Mouse (Mus musculus): ENCODE measurements around the gene Cops6. TPM values are rescaled to one million over a fixed set of nuclear protein-coding genes. Genes with fewer than 3 reads are reported as not detected.

Gene Cops6
- polyA plus RNA-seq, 1 experiment from 2014 or later: 161 TPM

DNA sequence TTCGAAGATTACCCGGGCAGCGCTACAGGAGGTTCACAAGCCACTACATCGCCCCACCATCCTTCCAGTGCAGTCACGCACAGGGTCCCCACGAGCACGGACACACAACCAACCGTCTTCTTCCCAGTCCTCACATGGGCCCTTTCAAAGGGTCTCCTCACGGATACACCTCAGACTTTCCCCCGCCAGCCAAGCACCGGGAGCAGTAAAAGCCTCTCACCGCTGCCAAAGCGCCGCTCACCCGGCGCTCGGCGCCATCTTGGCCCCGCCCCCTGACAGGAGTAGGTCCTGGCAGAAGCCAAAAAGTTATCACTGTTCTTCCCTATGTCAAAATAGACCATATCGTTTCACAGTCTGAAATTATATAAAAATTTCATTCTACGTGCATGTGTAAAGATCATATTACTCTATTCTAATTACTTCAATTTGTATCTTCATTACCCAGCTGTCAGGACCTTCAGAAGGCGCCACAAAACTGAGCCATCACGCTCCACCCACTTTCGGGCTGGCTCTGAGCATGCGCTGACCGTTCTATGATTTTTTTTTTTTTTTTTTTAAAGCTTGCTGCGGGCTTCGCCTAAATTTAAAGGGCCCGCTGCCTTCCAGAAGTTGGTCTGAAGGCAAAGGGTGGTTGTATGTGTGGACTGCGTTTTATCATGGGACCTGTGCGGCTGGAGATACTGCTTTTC lies 26.2 kb downstream of the Cops6 start, which contains the start of the genes Taf6 and Cnpy4:
Gene Taf6, minus strand, starts transcription at position 502 of the 689 bp plus-strand sequence.
Gene Cnpy4, plus strand, starts transcription at position 536 of the 689 bp plus-strand sequence.
- Histone ChIP-seq H3K27me3 (replicated peaks; ENCODE audit: control insufficient read depth, insufficient read depth, low read length) (no peaks in the 10 kb centered on the region), H3K4me2 (replicated peaks; ENCODE audit: low read depth) (peak within 1 kb of the TSS; percentile 68), H3K4me1 (replicated peaks; ENCODE audit: control insufficient read depth, insufficient read depth, low read length) (0 out of 2 replicates have a peak, but pooled peaks cover 4% of the 10 kb centered on the region), H3K9ac (ENCODE audit: low read depth, low read length) (peak within 1 kb of the TSS; percentile 72), H3K4me3 (ENCODE audit: low read depth, low read length) (peak within 1 kb of the TSS; percentile 68), H3K27ac (ENCODE audit: low read depth, low read length) (peak within 1 kb of the TSS; percentile 47; the same call in 1 of the 2 replicates), H3K9me3 (ENCODE audit: control insufficient read depth) (no peaks in the 10 kb centered on the region), H3K36me3 (ENCODE audit: control insufficient read depth, insufficient read depth) (peaks cover 16% of the 10 kb centered on the region)
- no peak for TF ChIP-seq CTCF (IDR thresholded peaks at IDR 0.05; ENCODE audit: low read depth)
- WGBS: under 1% methylated on average over 31 of the region's 31 CpGs
- peak; percentile 82 for ATAC-seq

DNA sequence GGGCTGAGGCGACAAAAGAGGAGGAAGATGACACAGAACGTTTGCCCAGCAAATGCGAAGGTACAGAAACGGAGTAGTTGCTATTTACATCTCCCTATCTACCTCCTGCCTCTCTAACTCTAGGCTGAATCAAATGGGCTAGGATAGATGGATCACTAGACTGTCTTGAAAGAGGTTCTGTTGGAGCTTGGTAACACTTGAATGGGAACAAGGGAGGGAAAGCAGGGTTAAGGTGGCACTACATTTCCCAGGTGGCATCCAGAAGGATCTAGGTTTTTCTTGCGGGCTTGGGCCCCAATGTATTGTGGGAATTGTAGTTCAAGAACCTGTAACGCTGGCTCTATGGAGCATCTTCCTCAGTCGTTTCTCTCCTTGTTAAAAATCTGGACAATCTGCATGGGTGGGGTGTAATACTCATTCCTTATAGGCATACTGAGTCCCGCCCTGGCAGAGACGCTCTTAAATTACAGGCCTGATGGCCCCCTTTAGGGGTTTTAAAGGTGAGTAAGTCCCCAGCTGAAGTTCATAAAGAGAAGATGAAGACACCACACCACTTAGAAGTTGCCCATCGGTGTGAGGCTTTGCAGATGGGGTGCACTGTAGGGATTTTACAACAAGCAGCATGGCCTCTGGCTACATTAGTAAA lies 26.9 kb downstream of the Cops6 start:
- Histone ChIP-seq H3K9ac (ENCODE audit: low read depth, low read length) (peak overlapping the region; percentile 54), H3K27me3 (replicated peaks; ENCODE audit: control insufficient read depth, insufficient read depth, low read length) (no peaks in the 10 kb centered on the region), H3K27ac (ENCODE audit: low read depth, low read length) (peak overlapping the region; percentile 47; the same call in 1 of the 2 replicates), H3K4me1 (replicated peaks; ENCODE audit: control insufficient read depth, insufficient read depth, low read length) (0 out of 2 replicates have a peak, but pooled peaks cover 4% of the 10 kb centered on the region), H3K4me3 (ENCODE audit: low read depth, low read length) (peak overlapping the region; percentile 68), H3K4me2 (replicated peaks; ENCODE audit: low read depth) (peak overlapping the region; percentile 68), H3K36me3 (ENCODE audit: control insufficient read depth, insufficient read depth) (peaks cover 12% of the 10 kb centered on the region; the same call in 1 of the 2 replicates), H3K9me3 (ENCODE audit: control insufficient read depth) (no peaks in the 10 kb centered on the region)
- ATAC-seq: peak; percentile 81
- TF ChIP-seq CTCF (IDR thresholded peaks at IDR 0.05; ENCODE audit: low read depth): no peak
- under 1% methylated on average over 10 of the region's 10 CpGs for WGBS

DNA sequence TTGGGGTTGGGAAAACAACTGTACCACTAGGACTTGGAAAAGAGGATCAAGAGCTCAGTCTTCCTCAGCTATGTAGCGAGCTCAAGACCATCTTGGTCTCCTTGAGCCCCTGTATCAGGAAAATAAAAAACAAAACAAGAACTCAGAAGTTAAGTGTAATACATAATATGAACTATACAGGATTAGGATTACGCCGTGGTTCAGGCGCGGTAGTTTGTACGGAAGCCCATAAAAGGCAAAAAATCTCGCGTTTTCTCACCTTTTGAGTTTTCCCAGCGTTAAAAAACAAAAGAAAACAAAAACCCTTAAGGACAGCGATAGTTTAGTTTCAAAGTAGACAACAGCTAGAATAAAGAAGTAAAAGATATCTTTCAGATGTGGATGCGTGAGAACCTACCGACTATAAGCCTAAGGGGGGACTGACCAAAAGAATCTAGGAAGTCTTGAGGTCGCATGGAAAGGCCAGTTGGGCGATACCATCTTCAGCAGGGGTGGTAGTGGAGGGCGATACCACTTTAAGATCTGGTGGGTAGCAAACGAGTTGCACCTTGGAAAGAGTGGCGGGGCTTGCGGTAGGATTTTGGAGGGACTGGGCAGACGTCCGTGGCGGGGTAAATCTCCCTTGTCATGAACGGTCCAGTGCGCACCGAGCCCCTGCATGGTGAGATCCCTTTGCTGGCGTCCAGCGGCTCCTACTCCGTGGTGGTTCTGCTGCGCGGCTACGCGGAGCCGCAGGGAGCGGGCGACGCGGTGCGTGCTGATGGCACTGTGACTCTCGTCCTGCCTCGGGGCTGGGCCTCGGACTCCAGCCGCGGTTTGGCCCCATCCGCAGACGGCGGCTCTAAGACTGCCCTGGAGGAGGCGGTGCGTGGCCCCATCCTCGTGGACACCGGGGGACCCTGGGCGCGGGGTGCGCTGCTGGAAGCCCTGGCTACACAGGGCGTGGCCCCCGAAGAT lies 33.2 kb downstream of the Cops6 start, which contains the start of gene Mblac1:
Gene Mblac1, plus strand, starts transcription at position 544 of the 957 bp plus-strand sequence.
- Histone ChIP-seq H3K9me3 (ENCODE audit: control insufficient read depth) (no peaks in the 10 kb centered on the region), H3K9ac (ENCODE audit: low read depth, low read length) (peak within 1 kb of the TSS; percentile 60), H3K27ac (ENCODE audit: low read depth, low read length) (peak within 1 kb of the TSS; percentile 54; the same call in 1 of the 2 replicates), H3K36me3 (ENCODE audit: control insufficient read depth, insufficient read depth) (peaks cover 3% of the 10 kb centered on the region; the same call in 1 of the 2 replicates), H3K4me2 (replicated peaks; ENCODE audit: low read depth) (peak within 1 kb of the TSS; percentile 95), H3K4me1 (replicated peaks; ENCODE audit: control insufficient read depth, insufficient read depth, low read length) (no peaks in the 10 kb centered on the region), H3K27me3 (replicated peaks; ENCODE audit: control insufficient read depth, insufficient read depth, low read length) (no peaks in the 10 kb centered on the region), H3K4me3 (ENCODE audit: low read depth, low read length) (peak within 1 kb of the TSS; percentile 64)
- peak; percentile 79 for ATAC-seq
- TF ChIP-seq CTCF (IDR thresholded peaks at IDR 0.05; ENCODE audit: low read depth): 0 out of 2 replicates have a peak, but pooled peaks have one; percentile 16
- 7% methylated on average over 54 of the region's 54 CpGs for WGBS

DNA sequence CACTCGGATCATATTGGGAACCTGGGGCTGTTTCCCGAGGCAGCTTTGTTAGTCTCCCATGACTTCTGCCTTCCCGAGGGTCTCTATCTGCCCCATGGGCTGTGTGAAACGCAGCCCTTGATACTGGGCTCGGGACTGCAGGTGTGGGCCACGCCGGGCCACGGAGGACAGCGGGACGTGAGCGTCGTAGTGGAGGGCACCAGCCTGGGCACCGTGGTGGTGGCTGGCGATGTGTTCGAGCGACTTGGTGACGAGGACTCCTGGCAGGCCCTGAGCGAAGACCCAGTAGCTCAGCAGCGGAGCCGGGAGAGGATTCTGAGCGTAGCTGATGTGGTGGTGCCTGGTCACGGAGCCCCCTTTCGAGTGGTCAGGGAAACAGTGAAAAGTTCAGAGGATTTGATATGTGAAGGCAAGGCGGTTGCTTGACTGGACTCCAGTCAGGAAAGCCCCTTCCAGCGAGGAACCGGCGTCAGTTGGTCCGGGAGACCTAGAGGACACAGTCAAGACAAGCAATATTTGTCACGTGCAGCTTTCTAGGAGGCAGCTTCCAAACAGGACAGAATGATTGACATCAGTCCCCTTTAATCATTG lies 34.0 kb downstream of the Cops6 start:
- ATAC-seq: peak; percentile 24; the same call in 1 of the 2 replicates
- WGBS: 4% methylated on average over 29 of the region's 29 CpGs
- H3K4me1 ChIP-seq (replicated peaks; ENCODE audit: control insufficient read depth, insufficient read depth, low read length): no peaks in the 10 kb centered on the region
- H3K9ac ChIP-seq (ENCODE audit: low read depth, low read length): peak overlapping the region; percentile 60
- no peaks in the 10 kb centered on the region for H3K27me3 ChIP-seq (replicated peaks; ENCODE audit: control insufficient read depth, insufficient read depth, low read length)
- no peak for TF ChIP-seq CTCF (IDR thresholded peaks at IDR 0.05; ENCODE audit: low read depth)
- H3K27ac ChIP-seq (ENCODE audit: low read depth, low read length): peak overlapping the region; percentile 54; the same call in 1 of the 2 replicates
- peak overlapping the region; percentile 95 for H3K4me2 ChIP-seq (replicated peaks; ENCODE audit: low read depth)
- H3K36me3 ChIP-seq (ENCODE audit: control insufficient read depth, insufficient read depth): peaks cover 3% of the 10 kb centered on the region; the same call in 1 of the 2 replicates
- no peaks in the 10 kb centered on the region for H3K9me3 ChIP-seq (ENCODE audit: control insufficient read depth)
- peak overlapping the region; percentile 64 for H3K4me3 ChIP-seq (ENCODE audit: low read depth, low read length)

DNA sequence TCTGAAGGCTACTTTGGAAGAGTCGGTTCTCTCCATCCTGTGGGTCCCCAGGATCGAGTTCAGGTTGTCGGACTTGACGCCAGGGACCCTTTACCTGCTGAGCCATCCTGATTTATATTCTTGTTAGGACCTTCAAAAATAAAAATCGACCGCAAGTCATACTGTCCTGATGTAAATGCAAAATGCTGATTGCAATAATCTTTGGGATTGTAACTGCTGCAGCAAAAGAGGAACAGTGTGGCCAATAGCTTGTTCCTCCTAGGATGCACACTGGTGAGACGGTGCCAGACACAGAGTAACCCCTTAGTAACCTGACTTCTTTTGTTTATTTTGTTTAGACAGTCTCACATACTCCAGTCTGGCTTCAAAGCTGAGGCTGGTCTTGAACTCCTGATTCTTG lies 34.6 kb downstream of the Cops6 start:
- Histone ChIP-seq H3K4me2 (replicated peaks; ENCODE audit: low read depth) (peak overlapping the region; percentile 95), H3K36me3 (ENCODE audit: control insufficient read depth, insufficient read depth) (peaks cover 3% of the 10 kb centered on the region; the same call in 1 of the 2 replicates), H3K9ac (ENCODE audit: low read depth, low read length) (no peak overlapping the region), H3K27ac (ENCODE audit: low read depth, low read length) (no peak overlapping the region), H3K27me3 (replicated peaks; ENCODE audit: control insufficient read depth, insufficient read depth, low read length) (no peaks in the 10 kb centered on the region), H3K4me1 (replicated peaks; ENCODE audit: control insufficient read depth, insufficient read depth, low read length) (no peaks in the 10 kb centered on the region), H3K4me3 (ENCODE audit: low read depth, low read length) (peak overlapping the region; percentile 64; the same call in 1 of the 2 replicates), H3K9me3 (ENCODE audit: control insufficient read depth) (no peaks in the 10 kb centered on the region)
- ATAC-seq: no peak
- 73% methylated on average over 7 of the region's 7 CpGs for WGBS
- TF ChIP-seq CTCF (IDR thresholded peaks at IDR 0.05; ENCODE audit: low read depth): no peak
